Mouse (Mus musculus) MEL (cell line): ENCODE measurements around the gene Whamm.

Experiments
- CTCF ChIP-seq, 3 experiments: IDR thresholded peaks in 2 of 3; conservative IDR thresholded peaks in 1 of 3; 2 replicates each; pipeline ENCODE4 v1.5.1; 2011 to 2012; ENCODE audit warnings: low read length in 3 of 3, low read depth in 2 of 3, mild to moderate bottlenecking in 2 of 3, improper control_type of control experiment in 1 of 3, inconsistent platforms in 1 of 3, mixed read lengths in 1 of 3, moderate library complexity in 1 of 3; ENCODE audit not compliant: control insufficient read depth in 1 of 3, insufficient read depth in 1 of 3, poor library complexity in 1 of 3, severe bottlenecking in 1 of 3
- MYC ChIP-seq: IDR thresholded peaks from 2 replicates; pipeline ENCODE4 v1.6.1; 2011; ENCODE audit warnings: low read depth, mild to moderate bottlenecking, low read length, improper control_type of control experiment, moderate library complexity
- POLR2A ChIP-seq, 2 experiments: IDR thresholded peaks; 2 replicates each; pipeline ENCODE4 v1.6.1; 2011 to 2012; ENCODE audit warnings: low read length in 2 of 2, mild to moderate bottlenecking in 2 of 2, control low read depth in 1 of 2, improper control_type of control experiment in 1 of 2, low read depth in 1 of 2, moderate library complexity in 1 of 2; ENCODE audit not compliant: control insufficient read depth in 1 of 2, insufficient read depth in 1 of 2, poor library complexity in 1 of 2
- RAD21 ChIP-seq: IDR thresholded peaks from 2 replicates; pipeline ENCODE4 v1.6.1; 2011; ENCODE audit warnings: mild to moderate bottlenecking, low read depth, low read length, improper control_type of control experiment
- SMC3 ChIP-seq: IDR thresholded peaks from 2 replicates; pipeline ENCODE4 v1.6.1; 2011; ENCODE audit warnings: low read depth, low read length, improper control_type of control experiment

- TF ChIP-seq MYC (no peak), POLR2A (IDR thresholded peaks at IDR 0.05; ENCODE audit: control insufficient read depth in 1 of 2, insufficient read depth in 1 of 2, low read depth in 1 of 2, low read length in 2 of 2, poor library complexity in 1 of 2) (no peak), RAD21 (no peak), SMC3 (no peak), CTCF (IDR thresholded peaks at IDR 0.05 in 2 of 3, conservative IDR thresholded peaks at IDR 0.05 in 1 of 3; ENCODE audit: control insufficient read depth in 1 of 3, insufficient read depth in 1 of 3, low read depth in 2 of 3, low read length in 3 of 3, poor library complexity in 1 of 3, severe bottlenecking in 1 of 3) (peak in 1 of 3 experiments; percentile 16; a peak in 2 of 6 replicates)
These were observed 12.4 kb downstream of the Whamm start for GRCm38 (mm10) chr7:81583512-81583911.
